Mouse (Mus musculus): ENCODE measurements around the gene Mpnd. TPM values are rescaled to one million over a fixed set of nuclear protein-coding genes. Genes with fewer than 3 reads are reported as not detected.

The Mpnd gene
- polyA plus RNA-seq, 1 experiment from 2014 or later = 141 TPM

GRCm38 (mm10) chr17:55959946-55960740, 45.4 kb upstream of the Mpnd start:
- peak overlapping the region; percentile 29 for H3K4me2 ChIP-seq (replicated peaks; ENCODE audit: low read depth, low read length)
- H3K4me3 ChIP-seq (ENCODE audit: low read depth, low read length) = peak overlapping the region; percentile 42
- peaks cover 3% of the 10 kb centered on the region; the same call in 1 of the 2 replicates for H3K36me3 ChIP-seq (ENCODE audit: control insufficient read depth, insufficient read depth, low read length)
- H3K27ac ChIP-seq (ENCODE audit: low read depth, low read length) = 0 out of 2 replicates have a peak overlapping the region, but pooled peaks have one; percentile 85
- DNase-seq (ENCODE audit: low spot score) (no peak), ATAC-seq (ENCODE audit: low FRiP score) (no peak)
- H3K9ac ChIP-seq (ENCODE audit: low read depth, low read length) = peak overlapping the region; percentile 46; the same call in 1 of the 2 replicates
- WGBS = 79% methylated on average over 10 of the region's 10 CpGs
- peaks cover 5% of the 10 kb centered on the region for H3K4me1 ChIP-seq (replicated peaks; ENCODE audit: control insufficient read depth, insufficient read depth, low read length)
- H3K9me3 ChIP-seq (ENCODE audit: control insufficient read depth, low read length) = no peaks in the 10 kb centered on the region
- H3K27me3 ChIP-seq (ENCODE audit: control insufficient read depth, insufficient read depth, low read length) = no peaks in the 10 kb centered on the region

- no peak overlapping the region for H3K4me3 ChIP-seq (ENCODE audit: low read depth, low read length)
- no peak overlapping the region for H3K9ac ChIP-seq (ENCODE audit: low read depth, low read length)
- H3K27ac ChIP-seq (ENCODE audit: low read depth, low read length) = no peak overlapping the region
- H3K36me3 ChIP-seq (ENCODE audit: control insufficient read depth, insufficient read depth, low read length) = peaks cover 3% of the 10 kb centered on the region; the same call in 1 of the 2 replicates
- H3K4me2 ChIP-seq (replicated peaks; ENCODE audit: low read depth, low read length) = no peak overlapping the region
- no peaks in the 10 kb centered on the region for H3K9me3 ChIP-seq (ENCODE audit: control insufficient read depth, low read length)
- no peak for DNase-seq (ENCODE audit: low spot score)
- no peak for ATAC-seq (ENCODE audit: low FRiP score)
- no peaks in the 10 kb centered on the region for H3K27me3 ChIP-seq (ENCODE audit: control insufficient read depth, insufficient read depth, low read length)
- peaks cover 5% of the 10 kb centered on the region for H3K4me1 ChIP-seq (replicated peaks; ENCODE audit: control insufficient read depth, insufficient read depth, low read length)
Measured at GRCm38 (mm10) chr17:55960791-55961190, 44.7 kb upstream of the Mpnd start.

GRCm38 (mm10) chr17:55961631-55962030, 43.9 kb upstream of the Mpnd start:
- 93% methylated on average over 7 of the region's 7 CpGs for WGBS
- no peak for ATAC-seq (ENCODE audit: low FRiP score)
- H3K4me1 ChIP-seq (replicated peaks; ENCODE audit: control insufficient read depth, insufficient read depth, low read length) = peaks cover 2% of the 10 kb centered on the region
- no peaks in the 10 kb centered on the region for H3K27me3 ChIP-seq (ENCODE audit: control insufficient read depth, insufficient read depth, low read length)
- H3K4me2 ChIP-seq (replicated peaks; ENCODE audit: low read depth, low read length) = no peak overlapping the region
- no peak for DNase-seq (ENCODE audit: low spot score)
- no peak overlapping the region for H3K9ac ChIP-seq (ENCODE audit: low read depth, low read length)
- peaks cover 3% of the 10 kb centered on the region; the same call in 1 of the 2 replicates for H3K36me3 ChIP-seq (ENCODE audit: control insufficient read depth, insufficient read depth, low read length)
- no peak overlapping the region for H3K4me3 ChIP-seq (ENCODE audit: low read depth, low read length)
- no peaks in the 10 kb centered on the region for H3K9me3 ChIP-seq (ENCODE audit: control insufficient read depth, low read length)
- H3K27ac ChIP-seq (ENCODE audit: low read depth, low read length) = no peak overlapping the region

- DNase-seq (ENCODE audit: low spot score) (no peak), ATAC-seq (ENCODE audit: low FRiP score) (no peak)
- 92% methylated on average over 14 of the region's 14 CpGs for WGBS
- Histone ChIP-seq H3K9me3 (ENCODE audit: control insufficient read depth, low read length) (no peaks in the 10 kb centered on the region), H3K36me3 (ENCODE audit: control insufficient read depth, insufficient read depth, low read length) (peaks cover 3% of the 10 kb centered on the region; the same call in 1 of the 2 replicates), H3K27me3 (ENCODE audit: control insufficient read depth, insufficient read depth, low read length) (no peaks in the 10 kb centered on the region), H3K9ac (ENCODE audit: low read depth, low read length) (no peak overlapping the region), H3K27ac (ENCODE audit: low read depth, low read length) (no peak overlapping the region), H3K4me2 (replicated peaks; ENCODE audit: low read depth, low read length) (no peak overlapping the region), H3K4me3 (ENCODE audit: low read depth, low read length) (no peak overlapping the region), H3K4me1 (replicated peaks; ENCODE audit: control insufficient read depth, insufficient read depth, low read length) (peaks cover 2% of the 10 kb centered on the region)
Measured at GRCm38 (mm10) chr17:55963171-55963570, 42.3 kb upstream of the Mpnd start.

- no peaks in the 10 kb centered on the region for H3K9me3 ChIP-seq (ENCODE audit: control insufficient read depth, low read length)
- peaks cover 5% of the 10 kb centered on the region for H3K4me1 ChIP-seq (replicated peaks; ENCODE audit: control insufficient read depth, insufficient read depth, low read length)
- H3K4me3 ChIP-seq (ENCODE audit: low read depth, low read length) = no peak overlapping the region
- H3K4me2 ChIP-seq (replicated peaks; ENCODE audit: low read depth, low read length) = no peak overlapping the region
- no peak overlapping the region for H3K27ac ChIP-seq (ENCODE audit: low read depth, low read length)
- ATAC-seq (ENCODE audit: low FRiP score) (no peak), DNase-seq (ENCODE audit: low spot score) (no peak)
- H3K9ac ChIP-seq (ENCODE audit: low read depth, low read length) = no peak overlapping the region
- 97% methylated on average over 10 of the region's 10 CpGs for WGBS
- peaks cover 3% of the 10 kb centered on the region; the same call in 1 of the 2 replicates for H3K36me3 ChIP-seq (ENCODE audit: control insufficient read depth, insufficient read depth, low read length)
- H3K27me3 ChIP-seq (ENCODE audit: control insufficient read depth, insufficient read depth, low read length) = no peaks in the 10 kb centered on the region
Measured at GRCm38 (mm10) chr17:55964496-55964895, 41.0 kb upstream of the Mpnd start.

GRCm38 (mm10) chr17:55964996-55965395, 40.5 kb upstream of the Mpnd start:
- no peak for ATAC-seq (ENCODE audit: low FRiP score)
- H3K9ac ChIP-seq (ENCODE audit: low read depth, low read length) = no peak overlapping the region
- H3K9me3 ChIP-seq (ENCODE audit: control insufficient read depth, low read length) = no peaks in the 10 kb centered on the region
- H3K36me3 ChIP-seq (ENCODE audit: control insufficient read depth, insufficient read depth, low read length) = peaks cover 3% of the 10 kb centered on the region; the same call in 1 of the 2 replicates
- H3K4me1 ChIP-seq (replicated peaks; ENCODE audit: control insufficient read depth, insufficient read depth, low read length) = peaks cover 7% of the 10 kb centered on the region
- H3K4me3 ChIP-seq (ENCODE audit: low read depth, low read length) = no peak overlapping the region
- no peak overlapping the region for H3K4me2 ChIP-seq (replicated peaks; ENCODE audit: low read depth, low read length)
- H3K27ac ChIP-seq (ENCODE audit: low read depth, low read length) = no peak overlapping the region
- no peaks in the 10 kb centered on the region for H3K27me3 ChIP-seq (ENCODE audit: control insufficient read depth, insufficient read depth, low read length)
- no peak for DNase-seq (ENCODE audit: low spot score)
- WGBS = 93% methylated on average over 9 of the region's 9 CpGs

GRCm38 (mm10) chr17:55967186-55967585, 38.3 kb upstream of the Mpnd start:
- Histone ChIP-seq H3K4me1 (replicated peaks; ENCODE audit: control insufficient read depth, insufficient read depth, low read length) (peaks cover 9% of the 10 kb centered on the region), H3K9ac (ENCODE audit: low read depth, low read length) (no peak overlapping the region), H3K27me3 (ENCODE audit: control insufficient read depth, insufficient read depth, low read length) (no peaks in the 10 kb centered on the region), H3K27ac (ENCODE audit: low read depth, low read length) (peak overlapping the region; percentile 95; the same call in 1 of the 2 replicates), H3K9me3 (ENCODE audit: control insufficient read depth, low read length) (no peaks in the 10 kb centered on the region), H3K4me2 (replicated peaks; ENCODE audit: low read depth, low read length) (no peak overlapping the region), H3K36me3 (ENCODE audit: control insufficient read depth, insufficient read depth, low read length) (no peaks in the 10 kb centered on the region), H3K4me3 (ENCODE audit: low read depth, low read length) (no peak overlapping the region)
- 97% methylated on average over 4 of the region's 4 CpGs for WGBS
- no peak for ATAC-seq (ENCODE audit: low FRiP score)
- no peak for DNase-seq (ENCODE audit: low spot score)

- H3K4me3 ChIP-seq (ENCODE audit: low read depth, low read length) = no peak overlapping the region
- peak overlapping the region; percentile 95 for H3K27ac ChIP-seq (ENCODE audit: low read depth, low read length)
- H3K4me1 ChIP-seq (replicated peaks; ENCODE audit: control insufficient read depth, insufficient read depth, low read length) = peaks cover 9% of the 10 kb centered on the region
- H3K27me3 ChIP-seq (ENCODE audit: control insufficient read depth, insufficient read depth, low read length) = no peaks in the 10 kb centered on the region
- H3K9me3 ChIP-seq (ENCODE audit: control insufficient read depth, low read length) = no peaks in the 10 kb centered on the region
- no peak overlapping the region for H3K4me2 ChIP-seq (replicated peaks; ENCODE audit: low read depth, low read length)
- DNase-seq (ENCODE audit: low spot score) (peak; percentile 41), ATAC-seq (ENCODE audit: low FRiP score) (peak; percentile 2; the same call in 1 of the 2 replicates)
- no peaks in the 10 kb centered on the region for H3K36me3 ChIP-seq (ENCODE audit: control insufficient read depth, insufficient read depth, low read length)
- WGBS = 55% methylated on average over 7 of the region's 7 CpGs
- no peak overlapping the region for H3K9ac ChIP-seq (ENCODE audit: low read depth, low read length)
Measured at GRCm38 (mm10) chr17:55968210-55968609, 37.3 kb upstream of the Mpnd start.

- Histone ChIP-seq H3K9ac (ENCODE audit: low read depth, low read length) (peak overlapping the region; percentile 83; the same call in 1 of the 2 replicates), H3K9me3 (ENCODE audit: control insufficient read depth, low read length) (no peaks in the 10 kb centered on the region), H3K27ac (ENCODE audit: low read depth, low read length) (peak overlapping the region; percentile 95), H3K4me2 (replicated peaks; ENCODE audit: low read depth, low read length) (peak overlapping the region; percentile 55), H3K27me3 (ENCODE audit: control insufficient read depth, insufficient read depth, low read length) (no peaks in the 10 kb centered on the region), H3K36me3 (ENCODE audit: control insufficient read depth, insufficient read depth, low read length) (0 out of 2 replicates have a peak, but pooled peaks cover 2% of the 10 kb centered on the region), H3K4me1 (replicated peaks; ENCODE audit: control insufficient read depth, insufficient read depth, low read length) (peaks cover 9% of the 10 kb centered on the region), H3K4me3 (ENCODE audit: low read depth, low read length) (peak overlapping the region; percentile 61)
- peak; percentile 76 for ATAC-seq (ENCODE audit: low FRiP score)
- 25% methylated on average over 14 of the region's 14 CpGs for WGBS
- peak; percentile 93 for DNase-seq (ENCODE audit: low spot score)
Measured at GRCm38 (mm10) chr17:55969560-55969959, 36.0 kb upstream of the Mpnd start.

Measured in hindbrain, embryonic 11.5 days (tissue).